Mouse (Mus musculus) hematopoietic multipotent progenitor cell, adult 10-12 weeks (in vitro differentiated cells): ENCODE results near the gene Dxo. TPM values are rescaled to one million over a fixed set of nuclear protein-coding genes. Genes with fewer than 3 reads are reported as not detected.

Experiments
- polyA plus RNA-seq: library from polyadenylated mRNA; stranded (reverse); fragments of >175 nt; gene quantifications from 2 replicates; pipeline ENCODE4 v1.2.3, GENCODE M21; 2012; ENCODE audit warnings: low replicate concordance

Gene Dxo
- 64.7 and 107 TPM in 2 replicates for polyA plus RNA-seq

DNA sequence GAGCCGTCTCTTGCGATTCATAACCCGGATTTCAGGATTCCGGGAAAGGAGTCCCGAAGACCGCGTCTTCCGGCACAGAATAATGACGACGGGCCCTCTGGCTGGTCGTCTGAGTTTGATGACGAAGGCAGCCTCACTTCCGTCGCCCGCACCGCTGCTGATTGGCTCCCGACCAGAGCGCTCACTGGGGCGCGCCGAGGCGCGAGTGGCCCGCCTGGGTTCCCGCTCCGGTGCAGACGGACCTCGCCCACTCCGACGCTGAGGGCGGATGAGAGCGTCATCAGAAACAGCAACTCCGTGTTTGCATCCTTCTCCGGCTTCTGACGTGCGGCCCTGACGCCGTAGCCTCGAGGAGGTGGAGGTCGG, at the start of gene Dxo, which contains the start of gene Stk19:
TSS of gene Dxo (plus strand) at position 164 of the 366 bp plus-strand sequence.
TSS of gene Stk19 (minus strand) at position 90 of the 366 bp plus-strand sequence.

DNA sequence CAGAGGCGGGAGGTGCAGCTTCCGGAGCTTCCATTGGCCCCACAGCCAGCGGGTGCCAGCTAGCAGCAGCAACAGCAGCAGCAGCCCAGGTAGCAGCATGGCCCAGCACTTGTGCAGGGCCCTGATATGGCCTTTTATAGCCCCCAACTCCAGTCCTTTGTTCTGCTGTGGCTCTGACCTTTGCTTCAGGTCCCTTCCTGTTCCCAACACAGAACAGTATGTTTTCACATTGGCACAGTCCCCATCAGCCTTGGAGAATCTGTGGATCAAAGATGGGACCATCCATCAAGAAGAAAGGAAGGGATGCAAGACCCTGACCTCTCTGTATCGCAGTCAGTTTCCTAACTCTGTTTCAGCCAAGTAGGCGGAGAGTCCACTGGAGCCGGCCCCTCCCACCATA, 32.5 kb upstream of the Dxo start, which contains the start of gene Cyp21a1:
TSS of gene Cyp21a1 (minus strand) at position 261 of the 400 bp plus-strand sequence.

DNA sequence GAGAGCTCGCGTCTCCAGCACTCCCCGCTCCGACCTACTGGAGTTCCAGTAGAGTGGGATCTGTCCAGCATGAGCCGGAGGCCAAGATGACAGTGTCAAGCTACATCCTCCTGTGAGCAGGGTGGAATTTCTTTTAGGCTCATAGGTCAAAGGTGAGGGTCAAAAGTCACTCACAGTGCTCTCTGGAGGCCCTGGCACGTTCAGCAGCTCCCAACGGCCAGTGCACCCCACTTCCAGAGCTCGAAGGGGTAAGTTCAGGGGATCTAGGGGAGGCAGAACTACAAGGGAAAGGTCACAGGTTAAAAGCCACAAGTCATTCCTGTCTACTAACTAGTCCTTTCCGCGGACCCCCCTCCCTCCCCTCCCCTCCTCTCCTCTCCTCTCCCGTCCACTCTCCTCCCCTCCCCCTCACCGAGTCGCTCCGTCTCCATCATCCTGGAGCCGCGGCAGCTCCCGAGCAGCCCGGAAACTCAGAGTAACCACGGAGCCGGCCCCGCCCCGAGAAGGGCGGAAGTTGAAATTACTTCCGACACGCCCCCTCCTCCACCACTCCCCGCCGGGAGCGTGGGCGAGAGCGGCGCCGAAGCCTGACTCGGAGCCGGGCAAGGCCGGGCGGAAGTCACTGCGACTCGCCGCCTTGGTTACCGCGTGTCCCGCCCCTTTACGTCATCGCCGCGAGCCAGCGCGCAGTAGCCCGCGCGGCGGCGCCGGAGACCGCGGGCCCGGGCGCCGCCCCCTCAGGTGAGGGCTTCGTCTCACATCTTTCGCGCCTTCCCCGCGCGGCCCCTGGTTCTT, 13.1 kb downstream of the Dxo start, which contains the start of the genes Skiv2l and Nelfe:
TSS of gene Skiv2l (minus strand) at position 489 of the 795 bp plus-strand sequence.
TSS of gene Nelfe (plus strand) at position 670 of the 795 bp plus-strand sequence.

DNA sequence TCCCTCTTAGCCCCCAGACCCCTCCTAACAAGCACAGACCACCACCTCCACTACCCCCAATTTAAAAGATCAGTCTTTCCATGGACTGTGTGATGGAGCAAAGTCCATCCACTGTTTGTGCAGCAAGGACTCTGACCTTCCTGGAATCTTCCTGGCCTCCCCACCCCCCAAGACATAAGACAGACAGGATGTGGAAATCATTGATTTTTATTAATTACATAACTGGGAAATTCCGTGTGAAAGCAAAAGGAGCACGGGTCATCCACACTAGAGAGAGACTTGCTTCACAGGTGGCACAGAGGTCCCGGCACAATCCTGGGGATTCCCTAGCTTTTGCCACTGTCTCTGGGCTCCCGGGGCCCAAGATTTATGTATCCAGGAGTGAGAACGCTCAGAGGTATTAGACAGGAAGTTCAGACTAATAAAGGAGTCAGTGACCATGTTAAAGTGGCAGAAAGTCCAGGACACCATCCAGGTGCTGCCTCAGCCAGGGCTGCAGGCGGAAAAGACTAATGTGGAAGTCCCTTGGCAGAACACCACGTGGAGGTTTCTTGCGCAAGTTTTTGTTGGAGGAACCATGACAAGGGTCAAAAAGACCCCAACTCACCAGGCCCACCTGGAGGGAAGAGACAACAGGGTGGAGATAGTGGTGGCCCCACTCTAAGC, 25.7 kb downstream of the Dxo start, which contains the start of gene Cfb:
TSS of gene Cfb (minus strand) at position 103 of the 666 bp plus-strand sequence.

DNA sequence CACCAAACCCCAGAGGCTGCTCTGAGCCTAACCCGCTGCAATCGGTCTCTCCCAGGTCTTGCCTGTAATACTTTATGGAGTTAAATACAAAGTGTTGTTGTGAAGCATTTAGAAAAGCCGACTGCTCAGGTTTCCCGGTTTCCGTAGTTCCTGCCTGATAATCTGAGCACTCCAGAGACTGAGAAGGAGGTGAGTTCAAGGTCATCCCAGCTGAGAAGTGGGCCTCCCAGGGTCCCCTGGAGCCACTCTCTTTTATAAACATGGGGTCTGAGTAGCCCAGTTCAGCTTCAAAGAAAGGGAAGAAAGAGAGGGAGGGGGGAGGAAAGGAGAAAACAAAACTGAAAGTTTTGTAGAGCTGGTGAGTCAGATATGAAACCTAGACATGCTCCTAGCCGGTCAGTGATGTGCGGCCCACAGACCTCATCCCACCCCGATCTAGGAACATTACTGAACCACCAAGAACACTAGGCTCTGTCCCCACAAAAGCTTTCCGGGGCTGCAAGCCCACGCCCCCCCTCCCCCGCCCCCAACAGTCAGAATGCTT, 42.6 kb downstream of the Dxo start, which contains the start of gene Zbtb12:
TSS of gene Zbtb12 (plus strand) at position 148 of the 544 bp plus-strand sequence.

DNA sequence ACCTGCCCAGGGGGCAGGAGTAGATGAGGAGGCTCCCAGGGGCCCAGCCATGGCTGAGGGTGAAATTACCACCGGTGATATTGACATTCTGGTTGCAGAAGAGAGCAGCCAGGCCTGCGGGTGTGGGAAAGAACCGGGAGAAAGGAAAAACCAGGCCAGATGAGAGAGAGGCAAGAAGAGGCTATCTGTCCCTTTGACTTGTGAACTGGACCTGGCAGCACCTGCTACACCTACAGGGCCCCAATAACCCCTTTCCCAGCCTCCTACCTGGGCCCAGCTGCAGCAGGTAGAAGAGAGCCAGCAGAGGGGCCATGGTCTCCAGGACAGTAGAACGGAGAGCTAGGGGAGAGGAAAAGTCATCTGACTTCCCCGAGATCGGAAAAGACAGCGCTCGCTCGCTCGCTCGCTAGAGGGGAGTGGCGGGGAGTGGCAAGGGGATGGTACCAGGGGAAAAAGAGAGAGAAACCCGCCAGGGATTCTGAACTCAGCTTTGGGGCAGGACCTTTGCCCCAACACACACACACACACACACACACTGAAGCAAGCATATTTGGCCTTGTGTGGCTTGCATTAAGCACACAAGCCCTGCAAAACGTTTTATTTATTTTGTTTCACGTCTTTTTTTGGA, 45.0 kb downstream of the Dxo start, which contains the start of gene Gm20547:
TSS of gene Gm20547 (minus strand) at position 360 of the 628 bp plus-strand sequence.

Other genes with a start within 250 kb of the Dxo start
- gene Gpsm3, start 247.2 kb upstream of the Dxo start, polyA plus RNA-seq: 701 and 1,475 TPM in 2 replicates
- gene Pbx2, start 245.8 kb upstream of the Dxo start, polyA plus RNA-seq: 129 and 229 TPM in 2 replicates
- 6.8 and 13.6 TPM in 2 replicates for gene Ager, start 239.2 kb upstream of the Dxo start, polyA plus RNA-seq
- gene Rnf5, start 233.3 kb upstream of the Dxo start, polyA plus RNA-seq: 44.1 and 76.3 TPM in 2 replicates
- 143 and 230 TPM in 2 replicates for gene Agpat1, start 232.8 kb upstream of the Dxo start, polyA plus RNA-seq
- gene Egfl8, start 221.0 kb upstream of the Dxo start, polyA plus RNA-seq: 1.2 and 1.3 TPM in 2 replicates
- 77.8 and 82.6 TPM in 2 replicates for gene Ppt2, start 208.5 kb upstream of the Dxo start, polyA plus RNA-seq
- gene Prrt1, start 207.5 kb upstream of the Dxo start, polyA plus RNA-seq: 13.3 and 35.6 TPM in 2 replicates
- 3.7 and 4.4 TPM in 2 replicates for gene Fkbpl, start 192.3 kb upstream of the Dxo start, polyA plus RNA-seq
- gene Atf6b, start 189.9 kb upstream of the Dxo start, polyA plus RNA-seq: 177 and 309 TPM in 2 replicates
- 0.28 and 0.68 TPM in 2 replicates for gene Tnxb, start 166.5 kb upstream of the Dxo start, polyA plus RNA-seq
- 1.6 and 2.8 TPM in 2 replicates for gene C4b, start 93.1 kb upstream of the Dxo start, polyA plus RNA-seq
- 0.26 and 0.85 TPM in 2 replicates for gene Cyp21a1, start 32.5 kb upstream of the Dxo start, polyA plus RNA-seq
- gene Stk19, start 74 bp upstream of the Dxo start, polyA plus RNA-seq: 35.1 and 41.2 TPM in 2 replicates
- gene Skiv2l, start 13.2 kb downstream of the Dxo start, polyA plus RNA-seq: 73.9 and 94.6 TPM in 2 replicates
- 110 and 113 TPM in 2 replicates for gene Nelfe, start 13.4 kb downstream of the Dxo start, polyA plus RNA-seq
- gene Cfb, start 25.5 kb downstream of the Dxo start, polyA plus RNA-seq: 0.42 and 1.0 TPM in 2 replicates
- gene Zbtb12, start 42.5 kb downstream of the Dxo start, polyA plus RNA-seq: 12.3 and 13.4 TPM in 2 replicates
- 0.10 TPM in 1 of 2 replicates, not detected in the other for gene Gm20547, start 45.0 kb downstream of the Dxo start, polyA plus RNA-seq
- gene C2, start 61.2 kb downstream of the Dxo start, polyA plus RNA-seq: 1.6 and 6.5 TPM in 2 replicates
- 299 and 719 TPM in 2 replicates for gene Ehmt2, start 61.5 kb downstream of the Dxo start, polyA plus RNA-seq
- gene Slc44a4, start 77.4 kb downstream of the Dxo start, polyA plus RNA-seq: not detected in 2 replicates
- 46.6 and 61.8 TPM in 2 replicates for gene Neu1, start 94.2 kb downstream of the Dxo start, polyA plus RNA-seq
- 3.0 and 6.4 TPM in 2 replicates for gene Hspa1b, start 122.2 kb downstream of the Dxo start, polyA plus RNA-seq
- not detected in 2 replicates for gene Gm20481, start 132.9 kb downstream of the Dxo start, polyA plus RNA-seq
- gene Hspa1a, start 135.1 kb downstream of the Dxo start, polyA plus RNA-seq: 0.68 and 2.2 TPM in 2 replicates
- not detected in 2 replicates for gene Hspa1l, start 135.7 kb downstream of the Dxo start, polyA plus RNA-seq
- 51.7 and 75.3 TPM in 2 replicates for gene Lsm2, start 144.8 kb downstream of the Dxo start, polyA plus RNA-seq
- gene Vars, start 164.0 kb downstream of the Dxo start, polyA plus RNA-seq: 768 and 1,214 TPM in 2 replicates
- 0.51 and 1.3 TPM in 2 replicates for gene Vwa7, start 179.6 kb downstream of the Dxo start, polyA plus RNA-seq
- 93.8 and 249 TPM in 2 replicates for gene Sapcd1, start 191.0 kb downstream of the Dxo start, polyA plus RNA-seq
- gene Msh5, start 209.7 kb downstream of the Dxo start, polyA plus RNA-seq: 54.6 and 127 TPM in 2 replicates
- 161 and 172 TPM in 2 replicates for gene Clic1, start 212.9 kb downstream of the Dxo start, polyA plus RNA-seq
- 6.4 and 6.5 TPM in 2 replicates for gene Ddah2, start 222.0 kb downstream of the Dxo start, polyA plus RNA-seq
- 0.17 TPM in 1 of 2 replicates, not detected in the other for gene Ly6g6c, start 228.4 kb downstream of the Dxo start, polyA plus RNA-seq
- 0.16 and 0.42 TPM in 2 replicates for gene Mpig6b, start 229.2 kb downstream of the Dxo start, polyA plus RNA-seq
- gene Ly6g6e, start 239.9 kb downstream of the Dxo start, polyA plus RNA-seq: not detected in 2 replicates
- not detected in 2 replicates for gene Ly6g6d, start 241.0 kb downstream of the Dxo start, polyA plus RNA-seq
- not detected in 2 replicates for gene Ly6g6f, start 248.6 kb downstream of the Dxo start, polyA plus RNA-seq